Mouse (Mus musculus) common myeloid progenitor, adult 5-6 weeks (primary cell): ENCODE data around the gene Aptx. TPM values are rescaled to one million over a fixed set of nuclear protein-coding genes. Genes with fewer than 3 reads are reported as not detected.

Experiments used
- ATAC-seq: replicated peaks from 2 replicates; pipeline ENCODE4 v1.8.0; 2016; ENCODE audit warnings: low read depth, mild to moderate bottlenecking, moderate TSS enrichment, inconsistent platforms; ENCODE audit not compliant: poor library complexity, severe bottlenecking
- total RNA-seq: library from RNA; stranded (forward); fragments of 200-1000, 187-1606 nt; gene quantifications from 2 replicates; pipeline ENCODE4 v1.2.3, GENCODE M21; 2017

The Aptx gene
- total RNA-seq, result 7.4 and 14.7 TPM in 2 replicates

DNA sequence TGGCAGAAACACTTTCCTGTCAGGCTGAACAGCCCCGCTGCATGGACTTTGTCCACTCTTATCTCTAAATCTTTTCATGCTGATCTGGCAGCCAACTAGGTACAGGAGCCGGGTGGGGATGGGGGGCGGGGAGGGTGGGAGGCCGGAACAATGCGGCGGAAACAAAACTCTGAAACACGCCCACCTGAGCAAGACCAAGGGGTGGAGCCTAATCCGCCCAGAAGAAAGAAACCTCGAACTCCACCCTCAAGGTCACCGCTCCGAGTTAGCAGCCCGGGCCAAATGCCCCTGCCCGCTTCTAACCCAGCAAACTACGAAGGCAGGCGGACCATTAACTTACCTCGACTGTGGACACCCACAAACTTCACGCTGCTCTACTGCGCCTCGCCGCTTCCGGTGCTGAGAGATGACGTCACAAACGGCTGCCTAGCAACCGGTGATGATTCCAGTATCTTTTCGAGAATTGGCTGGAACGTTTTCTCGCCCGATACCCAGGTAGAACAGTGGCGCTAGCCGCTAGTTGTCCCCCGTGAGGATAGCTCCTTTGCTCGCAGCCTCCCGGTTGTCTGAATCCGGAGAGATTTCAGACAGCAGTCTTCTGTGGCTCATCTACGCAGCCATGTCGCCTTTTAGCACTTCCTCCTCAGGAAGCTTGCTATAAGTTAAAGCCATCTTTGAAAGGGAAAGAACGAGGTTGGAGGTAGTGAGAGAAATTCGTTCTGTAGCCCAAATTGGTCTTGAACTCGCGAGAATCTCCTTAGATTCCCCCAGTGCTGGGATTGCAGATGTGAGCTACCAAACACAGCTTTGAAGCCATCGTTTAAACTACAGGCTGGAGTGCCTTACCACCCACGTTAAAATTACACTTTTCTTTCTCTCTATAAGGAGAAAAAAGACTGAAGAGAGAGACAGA, at the start of gene Aptx:
Gene Aptx, minus strand, starts transcription at position 398 of the 913 bp plus-strand sequence.
- ATAC-seq, result peak; percentile 95

DNA sequence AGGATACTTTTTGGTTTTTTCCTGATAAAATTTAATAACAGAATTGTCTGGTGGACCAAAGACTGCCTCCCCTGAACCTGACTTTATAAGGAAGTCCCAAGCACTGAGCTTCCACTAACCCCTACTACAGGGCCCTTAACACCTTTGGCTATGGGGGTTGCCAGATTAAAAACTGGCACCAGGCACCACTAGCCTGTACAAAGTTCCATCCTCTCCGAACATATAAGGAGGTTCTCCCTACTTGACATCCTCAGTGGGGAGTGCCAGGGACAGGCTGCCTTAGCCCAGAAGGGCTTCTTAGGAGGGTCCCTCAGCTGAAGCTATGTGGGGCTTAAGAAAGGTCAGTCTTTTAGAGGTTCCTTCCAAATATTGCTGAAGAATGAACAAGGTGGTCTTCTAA, 32.4 kb upstream of the Aptx start:
- no peak for ATAC-seq

DNA sequence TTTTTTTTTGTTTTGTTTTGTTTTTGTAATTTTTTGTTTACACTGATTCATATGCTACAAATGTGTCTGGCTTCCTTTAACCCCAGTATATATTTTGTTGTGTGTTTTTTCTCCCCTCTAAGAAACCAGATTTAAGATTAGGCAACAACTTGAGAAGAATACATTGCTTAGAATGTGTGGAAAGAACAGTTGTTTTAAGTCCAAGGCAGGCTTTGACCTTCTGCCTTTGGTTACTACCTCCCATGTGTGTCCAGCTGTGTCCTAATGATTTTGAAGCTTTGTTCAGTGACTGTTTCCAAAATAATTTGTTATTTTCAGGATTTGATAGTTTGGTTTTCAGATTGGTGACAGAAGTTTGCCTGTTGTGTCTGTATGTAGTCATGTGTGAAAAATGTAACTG, 28.3 kb upstream of the Aptx start:
- ATAC-seq, result no peak

DNA sequence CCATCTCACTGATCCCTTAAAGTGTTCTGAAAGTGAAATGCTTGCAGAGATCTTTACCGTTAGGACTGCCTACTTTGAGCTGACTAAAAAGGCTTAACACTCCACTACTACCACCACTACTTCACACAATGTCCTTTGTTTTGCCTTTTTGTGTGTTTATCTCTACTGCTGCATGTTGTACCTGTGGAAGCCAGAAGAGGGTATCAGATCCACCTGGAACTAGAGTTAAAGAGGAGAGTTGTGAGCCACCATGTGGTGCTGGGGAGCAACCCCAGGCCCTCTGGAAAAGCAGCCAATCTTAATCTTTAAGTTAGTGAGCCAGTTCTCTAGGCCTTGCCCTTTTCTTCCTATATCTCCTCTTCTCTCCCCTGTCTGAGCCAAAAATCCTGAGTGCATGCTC, 24.3 kb upstream of the Aptx start:
- ATAC-seq, result no peak

DNA sequence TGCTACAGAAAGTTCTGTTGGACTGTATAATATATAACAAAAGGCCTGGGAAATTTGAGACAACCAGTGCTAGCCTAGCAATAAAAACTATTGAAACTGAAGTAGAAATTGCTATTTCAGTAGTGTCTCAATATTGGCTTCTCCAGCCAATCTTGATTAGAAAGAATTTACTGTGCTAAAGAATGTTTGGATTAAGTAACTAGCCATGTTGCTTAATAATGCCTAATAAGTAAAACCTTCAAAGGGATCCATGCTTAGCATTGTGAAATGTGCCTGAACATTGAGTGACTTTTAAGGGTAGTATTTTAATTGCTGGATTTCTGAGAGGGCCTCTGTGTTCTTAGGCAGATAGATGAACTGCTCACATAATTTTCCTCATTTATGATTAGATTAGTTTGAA, 22.6 kb upstream of the Aptx start:
- ATAC-seq, result no peak

DNA sequence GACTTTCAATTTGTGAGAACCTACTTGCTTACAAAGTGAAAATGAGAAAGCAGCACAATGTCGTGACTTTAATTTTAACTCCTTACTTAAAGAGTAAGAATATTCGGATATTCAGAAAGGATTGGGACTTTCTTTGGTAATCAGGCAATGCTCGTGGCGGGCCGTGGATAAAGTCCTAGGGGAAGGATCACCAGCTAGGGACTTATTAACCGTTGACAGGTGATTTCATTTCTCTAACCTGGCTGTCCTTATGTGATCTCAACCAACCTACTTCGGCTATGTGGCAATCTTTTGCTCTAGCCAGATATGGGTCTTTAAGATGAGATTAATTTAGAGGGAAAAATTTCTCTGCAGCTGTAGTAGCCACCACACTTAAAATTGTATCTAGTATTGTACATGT, 22.1 kb upstream of the Aptx start:
- ATAC-seq, result no peak

DNA sequence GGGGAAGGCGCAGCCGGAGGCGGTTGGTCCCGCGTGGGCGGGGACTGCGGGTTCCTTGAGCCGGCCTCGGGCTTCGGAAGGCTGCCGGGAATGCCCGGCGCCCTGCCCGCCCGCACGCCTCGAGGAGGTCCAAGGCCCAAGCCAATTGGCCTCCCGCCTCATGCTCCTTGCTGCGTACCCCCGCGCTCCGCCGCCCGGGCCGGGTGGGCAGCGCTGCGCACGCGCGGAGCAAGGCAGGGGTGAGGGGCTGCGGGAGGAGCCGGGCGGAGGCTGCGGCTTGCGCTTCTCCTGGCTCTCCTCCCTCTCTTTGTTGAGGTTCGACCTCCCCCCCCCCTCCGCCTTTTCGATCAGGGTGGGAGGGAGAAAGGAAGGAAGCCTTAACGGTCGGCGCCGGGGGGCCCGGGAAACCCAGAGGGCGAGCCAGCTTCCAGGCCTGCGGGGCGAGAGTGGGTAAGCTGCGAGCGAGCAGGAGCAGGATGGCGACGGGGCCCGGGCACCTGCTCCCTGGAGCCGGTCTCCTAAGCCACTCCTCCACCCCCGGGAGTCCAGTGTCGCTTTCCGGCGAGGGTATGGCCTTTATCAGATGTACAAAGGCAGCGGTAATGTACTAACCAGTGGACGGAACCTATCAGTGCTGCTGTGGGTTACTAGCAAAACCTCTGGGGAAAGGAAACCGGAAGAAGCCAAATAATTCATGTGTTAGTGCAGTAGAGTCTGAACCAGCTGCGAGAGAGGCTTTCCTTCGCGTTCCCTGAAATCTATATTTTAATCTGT, 19.9 kb upstream of the Aptx start:
- ATAC-seq, result peak; percentile 57

DNA sequence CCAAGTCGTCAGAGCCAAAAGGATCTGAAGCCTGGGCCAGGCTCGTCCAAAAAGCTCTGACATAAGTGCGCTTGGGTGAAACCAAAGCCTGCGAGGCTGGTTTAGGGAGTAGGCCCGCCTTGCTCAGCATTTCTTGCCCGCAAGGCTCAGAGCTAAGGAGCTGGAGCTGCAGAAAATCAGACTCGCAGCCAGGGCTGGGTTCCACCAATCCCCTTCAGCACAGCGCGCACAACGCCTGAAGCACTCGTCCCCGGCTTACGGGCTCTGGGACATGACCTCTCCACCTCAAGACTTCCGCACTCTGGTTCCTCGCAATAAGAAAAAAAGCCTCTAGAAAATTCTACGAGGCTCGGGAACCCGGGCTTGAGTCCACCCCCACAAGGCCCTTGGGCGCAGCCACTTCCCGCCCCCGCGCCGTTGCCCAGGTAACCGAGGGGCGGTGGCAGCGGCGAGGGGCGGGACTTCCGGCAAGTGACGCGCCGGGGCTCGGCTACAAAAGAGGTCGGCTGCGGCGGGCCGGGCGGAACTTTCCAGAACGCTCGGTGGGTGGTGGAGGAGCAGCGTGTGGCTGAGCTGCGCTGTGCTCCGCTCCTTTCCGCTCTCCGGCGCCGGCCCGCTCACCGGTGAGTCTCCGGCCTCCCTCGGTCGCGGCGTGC, 19.1 kb upstream of the Aptx start, which contains the start of gene Dnaja1:
Gene Dnaja1, plus strand, starts transcription at position 140 of the 656 bp plus-strand sequence.
- peak; percentile 68 for ATAC-seq

DNA sequence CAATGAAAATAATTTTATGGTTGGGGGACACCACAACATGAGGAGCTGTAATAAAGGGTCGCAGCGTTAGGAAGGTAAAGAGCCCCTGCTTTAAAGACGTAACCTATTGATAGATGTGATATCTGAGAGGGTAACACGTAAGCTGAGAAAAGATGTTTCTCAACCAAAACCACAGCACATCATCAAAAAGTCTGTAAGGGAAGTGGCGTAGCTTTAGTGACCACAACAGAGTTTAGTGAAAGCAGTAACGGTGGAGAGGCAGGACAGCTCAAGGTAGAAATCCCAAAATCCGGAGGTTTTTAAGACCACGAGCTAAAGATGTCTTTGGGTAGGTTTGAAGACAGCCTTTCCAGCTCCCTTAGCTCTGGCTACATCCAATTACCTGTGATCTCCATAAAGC, 17.9 kb upstream of the Aptx start:
- ATAC-seq, result peak; percentile 17

DNA sequence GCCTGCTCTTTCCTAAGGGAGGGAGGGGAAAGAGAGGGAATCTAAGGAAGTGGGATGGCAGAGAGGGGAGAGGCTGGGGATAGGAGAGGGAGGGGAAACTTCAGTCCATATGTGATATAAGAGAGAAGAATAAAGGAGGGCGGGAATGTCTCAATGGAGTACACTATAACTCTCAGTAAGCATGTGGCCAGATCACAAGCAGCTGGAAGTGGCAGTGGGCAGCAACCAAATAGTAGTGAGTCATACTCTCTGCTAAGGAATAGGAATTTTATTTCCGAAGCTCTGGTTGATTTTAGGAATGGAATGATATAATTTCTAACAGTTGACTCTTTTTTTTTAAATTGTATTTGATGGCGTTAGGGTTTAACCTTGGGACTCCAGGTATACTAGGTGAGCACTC, 14.1 kb upstream of the Aptx start:
- ATAC-seq, result no peak

DNA sequence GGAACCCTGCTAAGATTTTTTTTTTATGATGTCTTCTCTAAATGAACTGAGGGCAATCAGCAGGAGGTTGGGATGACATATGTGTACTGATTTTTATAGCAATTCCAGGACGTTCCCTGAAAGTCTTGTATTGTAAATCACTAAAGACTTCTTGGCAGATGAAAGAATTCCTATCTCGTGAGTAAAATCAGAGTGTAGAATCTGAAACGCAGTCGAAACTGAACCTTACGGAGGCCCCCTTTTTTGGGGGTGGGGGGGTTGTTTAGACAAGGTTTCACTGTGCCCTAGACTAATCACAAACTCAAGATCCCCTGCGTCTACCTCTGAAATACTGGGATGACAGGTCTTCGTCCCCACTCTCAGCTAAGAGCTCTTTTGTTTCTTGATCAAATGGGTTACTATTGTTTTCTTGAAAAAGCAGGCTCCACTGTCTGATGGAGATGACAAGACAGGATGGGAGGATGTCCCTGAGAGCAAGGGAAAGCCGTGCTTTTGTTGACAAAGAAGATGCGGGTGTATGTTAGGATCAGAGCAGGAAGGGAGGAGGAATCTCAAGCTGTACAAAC, 799 bp upstream of the Aptx start:
- ATAC-seq, result no peak

DNA sequence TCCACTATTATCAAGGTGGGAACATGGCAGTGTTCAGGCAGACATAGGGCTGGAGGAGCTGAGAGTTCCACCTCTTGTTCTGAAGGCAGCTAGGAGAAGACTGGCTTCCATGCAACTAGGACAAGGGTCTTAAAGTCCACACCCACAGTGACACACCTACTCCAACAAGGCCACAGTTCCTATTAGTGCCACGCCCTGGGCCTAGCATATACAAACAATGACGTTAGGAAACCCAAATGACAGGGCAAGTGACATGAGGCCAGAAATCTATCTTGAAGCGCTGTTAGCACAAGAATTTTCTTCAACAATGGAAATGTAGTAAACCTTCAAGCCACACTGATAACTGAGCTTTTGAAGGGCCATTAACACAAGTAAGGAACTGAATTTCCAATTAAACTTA, 1.2 kb downstream of the Aptx start:
- no peak for ATAC-seq

DNA sequence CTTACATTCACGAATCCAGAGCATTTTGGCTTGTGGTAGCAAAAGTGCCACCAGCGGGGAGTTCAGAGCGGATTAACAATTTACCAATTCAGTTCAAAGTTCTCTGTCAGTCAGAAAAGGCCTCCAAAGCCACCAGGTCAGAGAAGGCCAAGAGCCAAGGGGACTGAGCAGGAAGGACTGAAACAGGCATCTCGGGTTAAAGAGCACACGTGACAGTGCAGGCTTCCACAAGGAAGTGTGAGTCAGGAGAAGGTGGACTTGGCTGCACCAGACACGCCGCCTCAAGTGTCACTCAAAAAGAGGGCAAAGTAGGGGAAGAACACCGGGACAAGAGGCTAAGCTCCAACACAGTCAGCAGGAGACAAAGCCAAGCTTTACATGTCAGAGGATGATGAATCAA, 2.8 kb downstream of the Aptx start:
- ATAC-seq, result no peak

DNA sequence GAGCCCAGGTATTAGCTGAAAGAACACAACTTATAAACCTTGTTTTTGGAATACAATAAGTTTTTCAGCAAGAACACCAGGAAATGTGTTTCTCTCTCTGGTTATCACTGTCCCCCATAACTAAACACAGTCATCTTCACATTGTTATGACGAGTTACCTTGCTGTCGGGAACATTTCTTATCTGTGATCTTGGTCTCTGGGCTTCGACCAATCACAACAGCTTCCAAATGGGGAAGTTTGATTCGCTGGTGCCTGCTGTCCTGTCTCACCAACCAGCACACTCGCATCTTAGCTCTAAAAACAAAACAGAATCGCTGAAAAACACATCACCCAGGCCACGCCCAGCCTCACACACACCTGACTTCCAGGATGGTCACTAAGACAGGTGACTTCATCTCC, 5.9 kb downstream of the Aptx start:
- ATAC-seq, result no peak

DNA sequence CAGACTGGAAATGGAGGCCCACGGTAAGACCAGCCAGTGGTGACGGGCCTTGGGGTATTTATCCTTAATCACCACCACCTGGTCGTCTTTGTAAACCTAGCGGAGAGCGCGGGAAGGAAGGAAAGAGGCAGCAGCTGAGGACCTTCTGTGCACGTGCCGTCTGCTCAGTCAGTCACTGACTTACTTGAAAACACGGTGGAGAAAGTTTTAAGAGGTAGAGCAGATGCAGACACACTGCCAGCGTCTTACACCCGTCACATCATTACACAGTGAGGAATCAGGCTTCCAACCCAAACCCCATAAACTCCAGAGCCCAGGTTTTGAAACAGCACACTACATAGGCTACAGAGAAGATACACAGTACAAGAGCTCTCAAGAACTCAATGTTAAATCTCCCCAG, 11.9 kb downstream of the Aptx start:
- no peak for ATAC-seq

DNA sequence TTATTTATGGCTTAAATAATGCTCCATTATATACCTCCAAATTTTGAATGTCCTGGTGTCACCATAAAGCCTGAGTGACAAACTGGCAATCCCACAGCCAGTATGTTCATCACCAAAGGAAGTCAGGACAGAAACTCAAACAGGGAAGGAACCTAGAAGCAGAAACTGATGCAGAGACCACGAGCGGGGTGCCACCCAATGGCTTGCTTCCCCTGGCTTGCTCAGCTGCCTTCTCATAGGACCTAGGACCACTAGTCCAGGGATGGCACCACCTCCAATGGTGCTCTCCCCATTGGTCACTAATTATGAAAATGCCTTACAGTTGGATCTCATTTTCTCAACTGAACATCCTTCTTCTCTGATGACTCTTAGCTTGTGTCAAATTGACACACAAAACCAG, 19.7 kb downstream of the Aptx start:
- peak; percentile 36 for ATAC-seq

DNA sequence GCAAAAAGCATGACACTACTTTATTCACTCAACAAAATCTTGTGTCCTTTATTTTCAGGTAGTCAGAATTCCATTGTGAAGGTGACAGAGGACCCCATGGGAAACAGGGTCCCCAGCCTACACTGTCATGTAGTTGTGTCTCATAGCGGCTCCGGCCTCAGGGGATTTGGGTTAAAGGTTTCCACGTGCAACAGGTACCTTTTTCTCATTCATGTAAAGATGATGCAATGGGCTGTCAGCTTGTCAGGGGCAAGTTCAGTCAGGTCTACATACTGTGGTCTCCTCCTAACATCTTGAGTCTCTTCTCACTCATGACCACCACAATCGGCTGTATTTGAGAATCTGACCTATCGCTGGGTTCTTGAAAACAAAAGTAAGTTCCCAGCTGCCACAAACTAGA, 20.6 kb downstream of the Aptx start:
- ATAC-seq, result no peak

DNA sequence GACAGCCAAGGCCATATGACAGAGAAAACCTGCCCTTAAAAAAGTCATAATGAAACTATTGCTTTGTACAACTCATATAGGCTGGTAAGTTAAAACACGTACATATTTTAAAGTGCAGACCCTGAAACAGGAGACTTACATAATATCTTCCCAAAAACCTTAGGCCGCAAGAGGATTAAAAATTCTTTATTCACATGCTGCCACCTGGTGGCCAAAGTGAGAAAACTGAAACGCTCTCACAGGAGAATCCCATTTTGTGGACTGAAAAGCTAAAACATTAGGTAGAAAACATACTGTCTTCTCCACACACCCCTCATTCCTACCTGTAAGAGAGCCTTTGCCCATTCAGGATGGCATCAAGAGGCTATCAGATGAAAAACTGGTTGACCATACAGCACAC, 21.1 kb downstream of the Aptx start:
- peak; percentile 50; the same call in 1 of the 2 replicates for ATAC-seq

DNA sequence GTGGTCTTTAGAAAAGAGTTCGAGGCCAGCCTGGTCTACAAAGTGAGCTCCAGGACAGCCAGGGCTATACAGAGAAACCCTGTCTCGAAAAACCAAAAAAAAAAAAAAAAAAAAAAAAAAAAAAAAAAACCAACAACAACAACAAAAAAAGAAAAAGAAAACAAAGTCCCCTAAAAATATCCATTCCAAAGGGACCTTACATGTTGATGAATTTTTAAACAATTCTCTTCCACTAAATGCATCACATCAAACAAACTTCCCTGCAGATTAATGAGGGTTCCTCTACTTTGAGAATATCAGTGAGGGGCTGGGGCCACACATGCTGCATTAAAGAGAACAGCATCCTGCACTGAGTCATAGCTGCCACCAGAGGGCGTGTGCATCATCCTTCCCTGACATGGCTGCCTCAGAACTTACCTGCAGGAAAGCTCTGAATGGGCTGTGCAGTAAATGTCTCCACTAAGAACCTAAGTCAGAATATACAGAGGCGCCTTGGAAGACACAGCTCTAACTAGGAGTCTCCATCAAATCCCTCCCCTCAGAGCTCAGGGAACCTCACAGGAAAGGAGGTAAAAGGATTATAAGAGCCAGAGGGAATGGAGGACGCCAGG, 22.6 kb downstream of the Aptx start:
- ATAC-seq, result peak; percentile 66

DNA sequence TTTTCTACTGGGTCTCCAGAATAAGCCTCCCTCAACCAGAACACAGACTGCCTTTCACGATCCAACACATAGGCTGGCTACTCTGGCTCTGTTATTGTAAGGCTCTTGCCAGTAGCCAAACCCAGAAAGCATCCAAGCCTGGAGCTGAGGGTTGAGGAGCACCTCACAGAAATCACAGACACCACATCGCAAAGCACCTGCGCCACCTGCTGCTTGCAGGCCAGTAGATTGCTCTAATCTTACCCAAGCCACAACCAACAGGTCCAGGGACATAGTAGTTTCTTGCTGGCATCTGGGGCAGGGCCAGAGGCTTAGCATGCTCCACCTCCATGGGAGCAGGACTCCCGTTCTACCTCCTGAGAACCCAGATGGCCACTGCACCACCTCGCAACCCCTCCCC, 25.9 kb downstream of the Aptx start:
- ATAC-seq, result peak; percentile 50; the same call in 1 of the 2 replicates
